Mouse (Mus musculus) lung, postnatal 0 days (tissue): ENCODE measurements at regions not wholly inside any gene's neighbourhood (a gene's known extent, or its start where the extent isn't known, plus 50 kb on each side); places are given as distances from the start of the nearest gene placed in this dataset.

Source experiments
- CTCF ChIP-seq: IDR thresholded peaks from 2 replicates; pipeline ENCODE4 v1.5.1; 2016; ENCODE audit warnings: antibody characterized with exemption, mild to moderate bottlenecking
- EP300 ChIP-seq: IDR thresholded peaks from 2 replicates; pipeline ENCODE4 v1.6.1; 2016; ENCODE audit warnings: antibody characterized with exemption, mild to moderate bottlenecking, control low read depth

- TF ChIP-seq CTCF (no peak), EP300 (no peak)
These were observed 64.3 kb upstream of the Cep295 start for GRCm38 (mm10) chr9:15421864-15422263.
